Mouse (Mus musculus) ovary, adult 10 weeks (tissue): ENCODE measurements around the gene Gpatch2. TPM values are rescaled to one million over a fixed set of nuclear protein-coding genes. Genes with fewer than 3 reads are reported as not detected.

ENCODE experiments used
- polyA plus RNA-seq: library from polyadenylated mRNA; stranded (reverse); fragments of 350-450 nt; fragmentation: Illumina TruSeq; extraction: RNeasy Lipid Tissue Mini Kit (QIAGEN cat#74804); gene quantifications from one replicate; pipeline ENCODE4 v1.2.3, GENCODE M21; 2014

Gene Gpatch2
- 16.2 TPM for polyA plus RNA-seq

GRCm38 (mm10) chr1:187215181-187216116 is at the start of gene Gpatch2, which contains the start of gene Spata17:
Gene Gpatch2, plus strand, starts transcription at chr1:187215508.
Gene Spata17, minus strand, starts transcription at chr1:187215465.

Other genes with a start within 250 kb of the Gpatch2 start
- not detected for gene D1Pas1, start 248.1 kb upstream of the Gpatch2 start, polyA plus RNA-seq
- 1.8 TPM for gene Spata17, start within 50 bp of the Gpatch2 start, polyA plus RNA-seq